Comparison of ENCODE assay signal across 29 mouse cellular contexts in the genomic region with DNA sequence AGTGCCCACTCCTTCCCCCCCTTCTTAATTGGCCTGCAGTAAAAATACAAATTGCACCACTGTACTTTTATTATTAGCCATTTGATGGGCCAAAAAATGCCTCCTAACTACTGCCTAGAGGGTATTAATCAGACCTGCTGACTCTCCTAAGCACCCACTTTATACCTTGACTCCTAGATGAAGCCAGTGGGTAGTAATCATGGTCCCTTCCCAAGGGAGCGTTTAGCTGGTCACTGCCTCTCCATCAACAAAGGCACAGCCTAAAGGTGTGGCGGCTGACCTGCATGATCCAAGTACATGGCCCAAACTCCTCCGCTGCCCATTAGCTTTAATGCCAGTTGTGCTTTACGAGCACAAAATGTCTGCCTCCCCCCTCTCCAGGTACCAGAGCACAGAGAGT.
A peak's percentile ranks its signal among the peaks of the same experiment; 100 is the strongest.
DNase-seq lines count a peak whose midpoint lies in the region; ATAC-seq and TF ChIP-seq lines count a peak whose summit lies in the region.
"Had no signal": no experiment of that assay in that cellular context is flagged by ENCODE, and none has a peak within 500 bp of the region (broad histone marks: within the 10 kb centered on the region; RNA-seq: fewer than 3 reads in every experiment).

No protein-coding gene starts in this region.

- H3K27ac ChIP-seq in hindbrain, embryonic 16.5 days (ENCODE audit: low read depth, low read length) = no peak overlapping the region
- H3K27ac ChIP-seq in hindbrain, embryonic 12.5 days = no peak overlapping the region
- peak overlapping the region; percentile 57; the same call in 1 of the 2 replicates for H3K27ac ChIP-seq in layer of hippocampus, adult 2 months
- peak overlapping the region; percentile 18; the same call in 1 of the 2 replicates for H3K27ac ChIP-seq in limb, embryonic 12.5 days
- H3K27ac ChIP-seq: embryonic facial prominence, embryonic 12.5 days; gastrocnemius, adult 2 months; heart, adult 2 months; lung, embryonic 15.5 days; stomach, postnatal 0 days had no signal

- peak; percentile 52 for ATAC-seq in hindbrain, embryonic 16.5 days
- ATAC-seq in hindbrain, embryonic 12.5 days (ENCODE audit: low FRiP score) = no peak
- no peak for ATAC-seq in limb, embryonic 12.5 days (ENCODE audit: insufficient number of reproducible peaks, insufficient read depth, low FRiP score, low TSS enrichment, low read depth)
- ATAC-seq: forebrain, embryonic 14.5 days; inflammation-experienced regulatory T-cells, adult 6 months; Patski had no signal

- no peak overlapping the region for H3K4me3 ChIP-seq in hindbrain, embryonic 16.5 days (ENCODE audit: low read length)
- H3K4me3 ChIP-seq in hindbrain, embryonic 12.5 days = no peak overlapping the region
- H3K4me3 ChIP-seq in layer of hippocampus, adult 2 months = no peak overlapping the region
- H3K4me3 ChIP-seq in limb, embryonic 12.5 days (replicated peaks) = no peak overlapping the region
- H3K4me3 ChIP-seq: embryonic facial prominence, embryonic 12.5 days; gastrocnemius, adult 2 months; heart, adult 2 months; heart, embryonic 12.5 days; lung, embryonic 15.5 days had no signal

- no peak for TF ChIP-seq CTCF in layer of hippocampus, adult 2 months (conservative IDR thresholded peaks at IDR 0.05)

- no peak for DNase-seq in layer of hippocampus, adult 2 months (ENCODE audit: low spot score in 2 of 2)
- DNase-seq in layer of hippocampus, adult 18-20 months (ENCODE audit: low spot score in 2 of 2) = no peak
- DNase-seq in forelimb bud, embryonic 11.5 days (ENCODE audit: low read depth, low spot score) = peak; percentile 16
- no peak for DNase-seq in urinary bladder, postnatal 25 days (ENCODE audit: low spot score)
- DNase-seq in left cerebral cortex, adult 9 months (ENCODE audit: low spot score in 2 of 2) = no peak
- DNase-seq: adrenal gland, postnatal 10 days; cerebellum, adult 8-10 months; cerebellum, postnatal 25 days; embryo, embryonic 11 days; gastrocnemius, adult 2 months; gastrocnemius, postnatal 36 days; heart, adult 2 months; kidney, postnatal 25 days; left cerebral cortex, postnatal 4 days; midbrain, embryonic 14.5 days; right cerebral cortex, adult 18-20 months; thymus, adult 18-20 months; thymus, postnatal 25 days had no signal

- H3K4me2 ChIP-seq in hindbrain, embryonic 16.5 days (ENCODE audit: low read length) = no peak overlapping the region
- no peak overlapping the region for H3K4me2 ChIP-seq in hindbrain, embryonic 12.5 days (replicated peaks)
- H3K4me2 ChIP-seq in limb, embryonic 12.5 days = no peak overlapping the region
- H3K4me2 ChIP-seq: embryonic facial prominence, embryonic 12.5 days; heart, embryonic 12.5 days; liver, embryonic 11.5 days; lung, embryonic 15.5 days had no signal

- no peaks in the 10 kb centered on the region for H3K36me3 ChIP-seq in hindbrain, embryonic 16.5 days (ENCODE audit: control insufficient read depth, insufficient read depth, low read length)
- H3K36me3 ChIP-seq in hindbrain, embryonic 12.5 days = no peaks in the 10 kb centered on the region
- no peaks in the 10 kb centered on the region for H3K36me3 ChIP-seq in limb, embryonic 12.5 days
- H3K36me3 ChIP-seq: embryonic facial prominence, embryonic 12.5 days; heart, embryonic 12.5 days; lung, embryonic 15.5 days had no signal

- no peaks in the 10 kb centered on the region for H3K27me3 ChIP-seq in hindbrain, embryonic 16.5 days (replicated peaks; ENCODE audit: control insufficient read depth, insufficient read depth, low read length)
- no peaks in the 10 kb centered on the region for H3K27me3 ChIP-seq in hindbrain, embryonic 12.5 days
- H3K27me3 ChIP-seq in limb, embryonic 12.5 days = no peaks in the 10 kb centered on the region
- H3K27me3 ChIP-seq: embryonic facial prominence, embryonic 12.5 days; heart, embryonic 12.5 days; lung, embryonic 15.5 days had no signal

- no peak overlapping the region for H3K9ac ChIP-seq in hindbrain, embryonic 16.5 days (ENCODE audit: low read depth, low read length)
- no peak overlapping the region for H3K9ac ChIP-seq in hindbrain, embryonic 12.5 days
- no peak overlapping the region for H3K9ac ChIP-seq in limb, embryonic 12.5 days (replicated peaks)
- H3K9ac ChIP-seq: embryonic facial prominence, embryonic 12.5 days; heart, embryonic 12.5 days; lung, embryonic 15.5 days had no signal

- WGBS in hindbrain, embryonic 16.5 days = 83% methylated on average over 4 of the region's 4 CpGs
- 90% methylated on average over 4 of the region's 4 CpGs for WGBS in hindbrain, embryonic 12.5 days
- WGBS in limb, embryonic 12.5 days = 50% methylated on average over 4 of the region's 4 CpGs

- peaks cover 4% of the 10 kb centered on the region for H3K9me3 ChIP-seq in hindbrain, embryonic 16.5 days (ENCODE audit: control insufficient read depth, low read length)
- no peaks in the 10 kb centered on the region for H3K9me3 ChIP-seq in hindbrain, embryonic 12.5 days (replicated peaks)
- no peaks in the 10 kb centered on the region for H3K9me3 ChIP-seq in limb, embryonic 12.5 days
- H3K9me3 ChIP-seq: embryonic facial prominence, embryonic 12.5 days; lung, embryonic 15.5 days had no signal

- H3K4me1 ChIP-seq in hindbrain, embryonic 16.5 days (ENCODE audit: control insufficient read depth, insufficient read depth, low read depth, low read length) = no peaks in the 10 kb centered on the region
- peaks cover 5% of the 10 kb centered on the region; the same call in 1 of the 2 replicates for H3K4me1 ChIP-seq in hindbrain, embryonic 12.5 days
- H3K4me1 ChIP-seq in limb, embryonic 12.5 days (replicated peaks) = peaks cover 24% of the 10 kb centered on the region
- H3K4me1 ChIP-seq: embryonic facial prominence, embryonic 12.5 days; heart, embryonic 12.5 days had no signal

Comparison
In these comparisons a context has a peak if more than half of its experiments do, and no peak if none do; other contexts are left out.
1. H3K27ac ChIP-seq: peak in layer of hippocampus, adult 2 months (single experiment) and limb, embryonic 12.5 days (single experiment); none in hindbrain, embryonic 16.5 days (single experiment) and hindbrain, embryonic 12.5 days (single experiment).